Mouse (Mus musculus): ENCODE measurements at regions not wholly inside any gene's neighbourhood (a gene's known extent, or its start where the extent isn't known, plus 50 kb on each side); places are given as distances from the start of the nearest gene placed in this dataset.

DNA sequence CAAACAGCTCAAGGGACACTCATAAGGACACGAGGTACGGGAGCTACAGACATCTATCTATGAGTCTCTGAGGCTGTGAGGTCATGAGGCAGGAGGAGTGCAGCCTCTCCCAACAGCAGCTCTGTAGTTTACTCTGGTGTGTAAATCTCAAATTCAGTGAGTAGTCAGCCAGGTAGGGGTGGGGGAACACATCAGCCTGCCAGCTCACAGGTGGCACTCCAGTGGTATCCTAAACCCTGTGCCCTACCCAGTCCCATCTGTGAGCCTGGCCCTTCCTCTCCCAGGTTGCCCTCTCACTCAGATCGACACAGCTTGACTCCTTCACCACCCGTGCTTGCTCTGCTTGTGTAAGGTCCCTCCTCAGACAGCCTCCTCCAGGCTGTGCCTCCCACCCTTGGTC, 202.2 kb downstream of the Sipa1l2 start:
- Histone ChIP-seq H3K4me3 (no peak overlapping the region), H3K9me3 (replicated peaks) (no peaks in the 10 kb centered on the region), H3K4me2 (no peak overlapping the region), H3K27me3 (no peaks in the 10 kb centered on the region), H3K36me3 (ENCODE audit: poor library complexity, severe bottlenecking) (no peaks in the 10 kb centered on the region), H3K4me1 (peaks cover 8% of the 10 kb centered on the region; the same call in 1 of the 2 replicates), H3K27ac (no peak overlapping the region), H3K9ac (no peak overlapping the region)
- no peak for ATAC-seq
- WGBS, result 74% methylated on average over 4 of the region's 4 CpGs

DNA sequence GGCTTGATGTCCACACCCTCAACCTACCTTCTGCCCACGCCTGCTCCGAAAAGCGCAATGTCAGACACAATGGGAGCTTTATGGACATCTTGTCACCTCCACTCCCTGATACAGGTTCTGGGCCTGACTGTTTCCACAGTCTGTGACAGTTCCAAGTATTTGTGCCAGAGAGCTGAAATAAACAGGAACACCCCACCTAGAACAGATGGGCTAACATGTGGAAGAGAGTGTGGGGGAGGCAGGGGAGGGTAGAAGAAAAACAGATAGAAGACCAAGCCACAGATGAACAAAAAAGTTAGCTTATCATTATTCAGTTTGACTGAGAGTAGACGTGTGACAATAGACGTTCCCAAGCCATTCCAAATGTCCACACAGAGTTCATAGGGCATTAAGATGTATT, 204.6 kb downstream of the Sipa1l2 start:
- peaks cover 3% of the 10 kb centered on the region for H3K9me3 ChIP-seq (replicated peaks)
- 92% methylated on average over 5 of the region's 5 CpGs for WGBS

DNA sequence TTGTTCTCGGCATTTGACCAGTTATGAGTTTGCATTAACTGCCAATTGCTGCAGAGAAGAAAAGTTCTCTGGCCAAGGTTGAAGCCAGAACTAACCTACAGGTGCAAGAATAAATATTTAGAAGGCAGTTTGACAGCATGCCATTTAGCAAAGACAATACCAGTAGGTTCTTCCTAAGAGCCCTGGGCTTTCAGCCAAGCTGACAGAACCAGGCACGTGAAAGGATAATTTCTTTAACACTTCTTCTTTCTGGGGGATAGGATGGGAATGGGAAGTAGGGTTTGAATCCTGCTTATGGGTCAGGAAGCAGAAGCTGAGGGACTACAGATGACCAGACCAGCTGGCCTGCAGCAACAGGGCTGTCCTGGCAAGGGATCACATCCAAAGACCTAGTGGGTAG, 210.2 kb downstream of the Sipa1l2 start:
- H3K4me3 ChIP-seq, result no peak overlapping the region
- H3K4me1 ChIP-seq, result peaks cover 9% of the 10 kb centered on the region; the same call in 1 of the 2 replicates
- no peak overlapping the region for H3K9ac ChIP-seq
- H3K27me3 ChIP-seq, result no peaks in the 10 kb centered on the region
- H3K4me2 ChIP-seq, result no peak overlapping the region
- ATAC-seq, result no peak
- H3K9me3 ChIP-seq (replicated peaks), result peaks cover 9% of the 10 kb centered on the region
- WGBS, result 69% methylated on average over 2 of the region's 2 CpGs
- no peak overlapping the region for H3K27ac ChIP-seq
- H3K36me3 ChIP-seq (ENCODE audit: poor library complexity, severe bottlenecking), result no peaks in the 10 kb centered on the region

More for the DNA sequence above, 204.6 kb downstream of the Sipa1l2 start:
- no peak for ATAC-seq
- Histone ChIP-seq H3K4me1 (peaks cover 6% of the 10 kb centered on the region; the same call in 1 of the 2 replicates), H3K36me3 (ENCODE audit: poor library complexity, severe bottlenecking) (no peaks in the 10 kb centered on the region), H3K27ac (no peak overlapping the region), H3K9ac (no peak overlapping the region), H3K4me2 (no peak overlapping the region), H3K27me3 (no peaks in the 10 kb centered on the region), H3K4me3 (no peak overlapping the region)

DNA sequence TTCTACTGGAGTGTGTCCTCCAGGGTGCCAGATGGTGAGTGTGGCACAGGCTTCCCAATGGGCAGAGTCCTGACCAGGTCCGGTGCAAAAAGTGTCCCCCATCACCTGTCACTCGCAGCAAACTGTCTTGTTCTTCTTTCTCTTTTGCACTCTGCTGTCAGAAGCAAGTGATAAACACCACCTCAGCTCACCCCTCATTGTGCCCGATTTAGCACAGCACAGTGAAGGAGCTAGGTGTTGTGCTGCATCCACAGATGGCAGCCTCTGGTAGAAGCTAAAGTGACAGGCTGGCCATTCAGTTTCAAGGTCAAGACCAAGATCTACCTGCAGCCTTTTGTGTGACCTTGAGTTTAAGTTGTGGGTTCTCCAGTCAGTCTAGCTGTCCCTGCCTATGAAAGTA, 211.8 kb downstream of the Sipa1l2 start:
- H3K36me3 ChIP-seq (ENCODE audit: poor library complexity, severe bottlenecking), result no peaks in the 10 kb centered on the region
- H3K9me3 ChIP-seq (replicated peaks), result peaks cover 9% of the 10 kb centered on the region
- no peaks in the 10 kb centered on the region for H3K27me3 ChIP-seq
- H3K4me2 ChIP-seq, result no peak overlapping the region
- H3K4me1 ChIP-seq, result peaks cover 9% of the 10 kb centered on the region; the same call in 1 of the 2 replicates
- no peak for ATAC-seq
- no peak overlapping the region for H3K4me3 ChIP-seq
- WGBS, result 87% methylated on average over 3 of the region's 3 CpGs
- H3K9ac ChIP-seq, result no peak overlapping the region
- no peak overlapping the region for H3K27ac ChIP-seq

DNA sequence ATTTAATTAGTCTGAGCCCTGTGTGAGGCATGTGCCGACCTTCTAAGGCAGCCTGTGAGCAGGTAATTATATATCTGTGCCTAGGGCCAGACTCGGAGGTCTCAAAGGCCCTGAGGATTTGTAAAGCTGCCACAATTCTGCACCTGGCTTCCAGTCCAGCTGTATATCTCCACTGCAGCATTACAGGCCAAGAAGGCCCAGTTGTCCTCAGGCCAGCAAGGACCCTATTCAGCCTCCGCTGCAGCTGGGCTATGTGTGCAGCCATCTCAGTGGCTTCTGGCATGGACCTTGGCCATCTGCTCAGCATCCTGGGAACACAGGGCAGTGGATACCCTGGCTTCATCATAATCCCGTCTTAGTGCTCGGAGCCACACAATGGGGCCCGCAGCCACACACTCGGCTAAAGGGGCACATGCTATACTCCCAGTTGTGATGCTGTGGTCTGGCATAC, 214.5 kb downstream of the Sipa1l2 start:
- Histone ChIP-seq H3K27ac (no peak overlapping the region), H3K4me3 (no peak overlapping the region), H3K4me1 (peaks cover 14% of the 10 kb centered on the region), H3K9me3 (replicated peaks) (peaks cover 6% of the 10 kb centered on the region), H3K9ac (no peak overlapping the region), H3K27me3 (no peaks in the 10 kb centered on the region), H3K36me3 (ENCODE audit: poor library complexity, severe bottlenecking) (no peaks in the 10 kb centered on the region), H3K4me2 (no peak overlapping the region)
- no peak for ATAC-seq
- WGBS, result 57% methylated on average over 7 of the region's 7 CpGs

GRCm38 (mm10) chr8:125352276-125352675, 217.3 kb downstream of the Sipa1l2 start:
- no peak overlapping the region for H3K27ac ChIP-seq
- H3K36me3 ChIP-seq (ENCODE audit: poor library complexity, severe bottlenecking), result no peaks in the 10 kb centered on the region
- no peak for ATAC-seq
- no peaks in the 10 kb centered on the region for H3K9me3 ChIP-seq (replicated peaks)
- no peak overlapping the region for H3K9ac ChIP-seq
- H3K4me3 ChIP-seq, result no peak overlapping the region
- 34% methylated on average over 3 of the region's 3 CpGs for WGBS
- peaks cover 29% of the 10 kb centered on the region for H3K4me1 ChIP-seq
- H3K4me2 ChIP-seq, result no peak overlapping the region
- no peaks in the 10 kb centered on the region for H3K27me3 ChIP-seq

DNA sequence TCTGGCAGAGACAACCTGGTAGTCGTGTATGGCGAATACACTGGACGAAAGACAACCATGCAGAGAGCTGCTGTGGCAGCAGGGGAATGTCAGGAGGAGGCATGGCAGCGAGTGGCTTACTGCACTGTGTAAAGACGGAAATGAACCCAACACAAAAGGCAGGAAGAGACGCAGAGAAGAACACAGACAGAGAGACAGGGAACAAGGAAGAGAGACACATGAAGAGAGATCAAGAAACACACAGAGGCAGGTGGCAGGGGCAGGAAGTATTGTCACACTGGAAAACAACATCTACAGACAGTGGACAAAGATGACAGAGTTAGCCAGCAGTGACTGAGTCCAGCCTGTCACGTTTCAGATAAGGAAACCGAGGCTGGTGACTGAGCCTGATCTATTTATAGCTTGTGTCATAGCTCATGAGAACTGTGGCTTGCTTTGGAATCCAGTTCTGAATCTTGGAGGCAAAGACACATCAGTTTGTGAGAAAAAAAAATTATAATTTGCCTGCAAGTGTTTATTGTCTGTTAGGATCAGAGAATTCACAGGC, 218.0 kb downstream of the Sipa1l2 start:
- Histone ChIP-seq H3K27ac (no peak overlapping the region), H3K9me3 (replicated peaks) (no peaks in the 10 kb centered on the region), H3K4me1 (peaks cover 29% of the 10 kb centered on the region), H3K4me2 (no peak overlapping the region), H3K4me3 (no peak overlapping the region), H3K9ac (no peak overlapping the region), H3K36me3 (ENCODE audit: poor library complexity, severe bottlenecking) (no peaks in the 10 kb centered on the region), H3K27me3 (no peaks in the 10 kb centered on the region)
- 76% methylated on average over 8 of the region's 8 CpGs for WGBS
- ATAC-seq, result no peak

- H3K27me3 ChIP-seq, result no peaks in the 10 kb centered on the region
- H3K9me3 ChIP-seq (replicated peaks), result no peaks in the 10 kb centered on the region
- H3K9ac ChIP-seq, result no peak overlapping the region
- H3K4me3 ChIP-seq, result no peak overlapping the region
- no peak overlapping the region for H3K27ac ChIP-seq
- WGBS, result 20% methylated on average over 7 of the region's 7 CpGs
- ATAC-seq, result peak; percentile 67; the same call in 1 of the 2 replicates
- H3K36me3 ChIP-seq (ENCODE audit: poor library complexity, severe bottlenecking), result no peaks in the 10 kb centered on the region
- H3K4me1 ChIP-seq, result peaks cover 24% of the 10 kb centered on the region
- no peak overlapping the region for H3K4me2 ChIP-seq
Measured at GRCm38 (mm10) chr8:125349290-125350025, 220.2 kb downstream of the Sipa1l2 start.

DNA sequence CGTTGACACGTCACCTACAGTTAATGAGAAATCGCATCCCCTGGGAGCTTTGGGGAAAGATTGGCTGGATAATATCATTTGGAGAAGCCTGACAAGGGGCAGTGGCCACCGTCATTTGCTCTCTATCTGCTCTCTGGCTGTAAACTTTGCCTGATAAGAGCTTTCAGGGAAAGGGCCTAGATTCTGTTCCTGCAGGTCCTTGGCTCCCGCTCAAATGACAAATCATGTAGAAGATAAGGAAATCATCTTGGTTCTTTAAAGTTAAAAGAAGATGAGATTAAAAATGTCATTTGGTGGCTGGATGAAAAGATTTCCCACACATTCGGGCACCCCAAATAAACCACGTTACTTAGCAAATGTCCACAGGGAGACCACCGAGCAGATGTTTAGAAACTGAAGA, 223.4 kb downstream of the Sipa1l2 start:
- Histone ChIP-seq H3K27me3 (no peaks in the 10 kb centered on the region), H3K4me2 (no peak overlapping the region), H3K4me1 (peaks cover 23% of the 10 kb centered on the region), H3K27ac (no peak overlapping the region), H3K4me3 (no peak overlapping the region), H3K9ac (no peak overlapping the region), H3K36me3 (ENCODE audit: poor library complexity, severe bottlenecking) (no peaks in the 10 kb centered on the region), H3K9me3 (replicated peaks) (no peaks in the 10 kb centered on the region)
- no peak for ATAC-seq
- 93% methylated on average over 8 of the region's 8 CpGs for WGBS

- WGBS, result 88% methylated on average over 10 of the region's 10 CpGs
- Histone ChIP-seq H3K9ac (no peak overlapping the region), H3K4me3 (no peak overlapping the region), H3K4me1 (peaks cover 23% of the 10 kb centered on the region), H3K36me3 (ENCODE audit: poor library complexity, severe bottlenecking) (no peaks in the 10 kb centered on the region), H3K9me3 (replicated peaks) (no peaks in the 10 kb centered on the region), H3K27ac (no peak overlapping the region), H3K27me3 (no peaks in the 10 kb centered on the region), H3K4me2 (no peak overlapping the region)
- ATAC-seq, result no peak
Measured at GRCm38 (mm10) chr8:125345571-125345970, 224.0 kb downstream of the Sipa1l2 start.

GRCm38 (mm10) chr8:125343867-125344266, 225.7 kb downstream of the Sipa1l2 start:
- Histone ChIP-seq H3K4me2 (no peak overlapping the region), H3K4me1 (peaks cover 13% of the 10 kb centered on the region), H3K27ac (no peak overlapping the region), H3K36me3 (ENCODE audit: poor library complexity, severe bottlenecking) (no peaks in the 10 kb centered on the region), H3K4me3 (no peak overlapping the region), H3K27me3 (no peaks in the 10 kb centered on the region), H3K9me3 (replicated peaks) (no peaks in the 10 kb centered on the region), H3K9ac (no peak overlapping the region)
- 62% methylated on average over 9 of the region's 9 CpGs for WGBS
- ATAC-seq, result no peak

DNA sequence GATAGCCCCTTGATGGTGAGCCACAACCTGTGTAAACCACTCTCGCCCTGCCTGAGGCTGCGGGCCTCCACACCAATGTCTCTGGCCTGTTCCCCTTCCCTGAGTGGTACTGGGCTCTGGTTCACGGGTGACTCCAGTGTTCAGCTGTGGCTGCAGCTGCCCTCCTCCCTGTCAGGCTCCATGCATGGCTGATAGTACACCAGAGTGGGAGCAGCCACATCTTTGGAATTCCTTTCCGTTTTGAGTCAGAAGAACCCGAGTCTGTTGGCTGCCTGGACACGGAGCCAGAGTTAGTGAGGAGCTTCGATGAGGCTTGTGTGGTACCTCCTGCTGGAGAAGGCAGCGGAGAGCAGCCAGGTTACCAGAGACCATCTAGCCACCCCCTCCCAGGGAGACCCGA, 227.1 kb downstream of the Sipa1l2 start:
- no peaks in the 10 kb centered on the region for H3K9me3 ChIP-seq (replicated peaks)
- H3K4me3 ChIP-seq, result no peak overlapping the region
- no peak for ATAC-seq
- no peaks in the 10 kb centered on the region for H3K27me3 ChIP-seq
- no peaks in the 10 kb centered on the region for H3K36me3 ChIP-seq (ENCODE audit: poor library complexity, severe bottlenecking)
- no peak overlapping the region for H3K27ac ChIP-seq
- no peak overlapping the region for H3K4me2 ChIP-seq
- WGBS, result 85% methylated on average over 9 of the region's 9 CpGs
- peaks cover 8% of the 10 kb centered on the region for H3K4me1 ChIP-seq
- no peak overlapping the region for H3K9ac ChIP-seq

- H3K27ac ChIP-seq, result no peak overlapping the region
Measured at GRCm38 (mm10) chr8:125341606-125342005, 228.0 kb downstream of the Sipa1l2 start.

More at GRCm38 (mm10) chr8:125341606-125342005, 228.0 kb downstream of the Sipa1l2 start:
- no peak overlapping the region for H3K4me3 ChIP-seq
- H3K27me3 ChIP-seq, result no peaks in the 10 kb centered on the region
- no peaks in the 10 kb centered on the region for H3K36me3 ChIP-seq (ENCODE audit: poor library complexity, severe bottlenecking)
- peaks cover 13% of the 10 kb centered on the region for H3K4me1 ChIP-seq
- no peak overlapping the region for H3K9ac ChIP-seq
- H3K4me2 ChIP-seq, result no peak overlapping the region
- WGBS, result 88% methylated on average over 4 of the region's 4 CpGs
- no peak for ATAC-seq
- no peaks in the 10 kb centered on the region for H3K9me3 ChIP-seq (replicated peaks)
